Mouse (Mus musculus) embryonic facial prominence, embryonic 13.5 days (tissue): ENCODE data around the gene Ric8a. TPM values are rescaled to one million over a fixed set of nuclear protein-coding genes. Genes with fewer than 3 reads are reported as not detected.

Source experiments
- ATAC-seq: fragments of 200-750 bp; cut with Nextera tagmentation; 2 replicates; pipeline ENCODE4 v1.8.0; 2017; ENCODE audit warnings: low read depth; ENCODE audit not compliant: insufficient number of reproducible peaks, insufficient read depth, low FRiP score, low TSS enrichment
- H3K27ac ChIP-seq: fragments of 300-500 bp; sonication (generic); 2 replicates; pipeline ENCODE4 v1.5.1; 2015; ENCODE audit warnings: moderate library complexity, mild to moderate bottlenecking, inconsistent platforms
- H3K27me3 ChIP-seq: fragments of 300-500 bp; sonication (generic); 2 replicates; pipeline ENCODE4 v1.6.1; 2015; ENCODE audit warnings: mild to moderate bottlenecking, inconsistent platforms
- H3K36me3 ChIP-seq: fragments of 300-500 bp; sonication (generic); 2 replicates; pipeline ENCODE4 v1.6.1; 2015; ENCODE audit warnings: mild to moderate bottlenecking, inconsistent platforms
- H3K4me1 ChIP-seq: fragments of 300-500 bp; sonication (generic); 2 replicates; pipeline ENCODE4 v1.6.1; 2015; ENCODE audit warnings: inconsistent platforms
- H3K4me2 ChIP-seq: fragments of 300-500 bp; sonication (generic); 2 replicates; pipeline ENCODE4 v1.6.1; 2015; ENCODE audit warnings: moderate library complexity, mild to moderate bottlenecking, inconsistent platforms
- H3K4me3 ChIP-seq: fragments of 300-500 bp; sonication (generic); 2 replicates; pipeline ENCODE4 v1.5.1; 2015; ENCODE audit warnings: mild to moderate bottlenecking, inconsistent platforms
- H3K9ac ChIP-seq: fragments of 300-500 bp; sonication (generic); 2 replicates; pipeline ENCODE4 v1.6.1; 2015; ENCODE audit warnings: mild to moderate bottlenecking, inconsistent platforms
- H3K9me3 ChIP-seq: fragments of 300-500 bp; sonication (generic); 2 replicates; pipeline ENCODE4 v1.6.1; 2016; ENCODE audit warnings: inconsistent platforms
- WGBS: fragments of 180-500 bp; shearing (Covaris S2); methylation state at CpG from one replicate; pipeline ENCODE4 v1.1.7; 2015; ENCODE audit warnings: mixed read lengths; 5-methylcytosine and 5-hydroxymethylcytosine counted together
- polyA plus RNA-seq: library from polyadenylated mRNA; unstranded; fragments of >200 nt; fragmentation: Nextera tagmentation; extraction: Ambion mirVana; gene quantifications from 2 replicates; pipeline ENCODE4 v1.2.1, GENCODE M21; 2015

Gene Ric8a
- polyA plus RNA-seq, 1 experiment from 2014 or later, result 72.4 TPM

DNA sequence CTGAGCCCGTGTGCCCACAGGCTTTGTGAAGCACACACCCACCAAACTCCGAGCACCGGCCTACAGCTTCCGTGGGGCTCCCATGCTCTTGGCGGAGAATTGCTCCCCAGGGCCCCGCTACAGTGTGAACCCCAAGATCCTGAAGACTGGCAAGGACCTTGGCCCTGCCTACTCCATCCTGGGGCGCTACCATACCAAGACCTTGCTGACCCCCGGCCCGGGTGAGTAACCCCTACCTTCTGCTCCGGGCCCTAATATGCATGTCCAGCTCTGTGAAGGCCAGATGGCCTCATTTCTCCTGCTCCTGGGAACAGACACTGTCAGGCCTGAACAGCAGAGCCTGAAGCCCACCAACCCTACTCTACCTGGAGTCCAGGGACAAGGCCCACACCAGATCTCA is 8.2 kb upstream of the Ric8a start:
- Histone ChIP-seq H3K4me1 (peaks cover 3% of the 10 kb centered on the region; the same call in 1 of the 2 replicates), H3K9ac (no peak overlapping the region), H3K27ac (no peak overlapping the region), H3K4me3 (no peak overlapping the region), H3K27me3 (peaks cover 9% of the 10 kb centered on the region), H3K36me3 (peaks cover 26% of the 10 kb centered on the region), H3K4me2 (no peak overlapping the region), H3K9me3 (no peaks in the 10 kb centered on the region)
- no peak for ATAC-seq
- WGBS, result 91% methylated on average over 10 of the region's 10 CpGs

GRCm38 (mm10) chr7:140851916-140852315 is 4.8 kb upstream of the Ric8a start:
- Histone ChIP-seq H3K27me3 (no peaks in the 10 kb centered on the region), H3K4me1 (peaks cover 10% of the 10 kb centered on the region), H3K27ac (no peak overlapping the region), H3K9ac (no peak overlapping the region), H3K4me2 (no peak overlapping the region), H3K4me3 (no peak overlapping the region), H3K36me3 (peaks cover 37% of the 10 kb centered on the region), H3K9me3 (no peaks in the 10 kb centered on the region)
- WGBS, result 94% methylated on average over 4 of the region's 4 CpGs
- no peak for ATAC-seq

DNA sequence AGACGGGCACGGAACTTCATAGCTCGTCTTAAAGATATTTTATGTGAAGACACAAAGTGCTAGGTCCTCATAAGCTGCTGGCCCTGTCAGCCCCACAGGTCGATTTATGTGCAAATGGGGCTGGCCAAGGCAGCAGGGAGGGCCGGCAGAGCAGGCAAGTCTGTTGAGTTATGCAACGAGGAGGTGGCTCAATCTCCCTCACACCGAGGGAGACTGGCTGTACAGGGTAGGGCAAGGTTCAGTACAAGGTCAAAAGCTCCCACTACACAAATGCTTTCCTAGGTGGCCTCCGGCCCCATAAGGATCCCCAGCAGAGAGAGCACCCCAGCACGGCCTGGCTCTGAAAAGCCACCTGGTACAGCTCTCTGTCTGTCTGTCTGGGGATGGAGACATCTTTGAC is 3.4 kb upstream of the Ric8a start:
- peaks cover 39% of the 10 kb centered on the region for H3K36me3 ChIP-seq
- no peak overlapping the region for H3K9ac ChIP-seq
- H3K4me3 ChIP-seq, result no peak overlapping the region
- WGBS, result 87% methylated on average over 9 of the region's 9 CpGs
- H3K9me3 ChIP-seq, result no peaks in the 10 kb centered on the region
- no peaks in the 10 kb centered on the region for H3K27me3 ChIP-seq
- H3K4me2 ChIP-seq, result no peak overlapping the region
- no peak overlapping the region for H3K27ac ChIP-seq
- ATAC-seq, result no peak
- H3K4me1 ChIP-seq, result peaks cover 18% of the 10 kb centered on the region

DNA sequence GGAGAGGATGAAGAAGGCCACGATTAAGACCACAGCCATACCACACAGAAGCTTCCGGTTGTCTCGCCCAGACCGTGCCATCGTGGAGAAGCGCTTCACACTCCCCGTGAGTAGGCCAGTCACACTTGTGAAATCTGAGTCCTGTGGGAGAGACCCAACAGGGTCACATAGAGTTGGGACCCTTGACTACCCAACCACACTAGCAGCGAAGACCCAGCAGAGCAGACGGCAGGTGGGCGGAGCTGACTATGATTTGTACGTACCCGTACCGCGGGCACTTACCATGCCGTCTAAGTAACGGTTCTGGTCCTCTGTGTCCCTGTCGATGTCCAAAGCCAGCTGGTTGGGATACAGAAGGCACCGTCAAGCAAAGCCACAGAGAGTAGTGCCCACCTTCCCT is 2.3 kb upstream of the Ric8a start:
- H3K27me3 ChIP-seq, result no peaks in the 10 kb centered on the region
- peak overlapping the region; percentile 83 for H3K4me3 ChIP-seq
- WGBS, result 94% methylated on average over 18 of the region's 18 CpGs
- peaks cover 29% of the 10 kb centered on the region for H3K4me1 ChIP-seq
- peaks cover 50% of the 10 kb centered on the region for H3K36me3 ChIP-seq
- no peak for ATAC-seq
- no peak overlapping the region for H3K27ac ChIP-seq
- 0 out of 2 replicates have a peak overlapping the region, but pooled peaks have one; percentile 95 for H3K9ac ChIP-seq
- H3K4me2 ChIP-seq, result peak overlapping the region; percentile 99
- no peaks in the 10 kb centered on the region for H3K9me3 ChIP-seq

DNA sequence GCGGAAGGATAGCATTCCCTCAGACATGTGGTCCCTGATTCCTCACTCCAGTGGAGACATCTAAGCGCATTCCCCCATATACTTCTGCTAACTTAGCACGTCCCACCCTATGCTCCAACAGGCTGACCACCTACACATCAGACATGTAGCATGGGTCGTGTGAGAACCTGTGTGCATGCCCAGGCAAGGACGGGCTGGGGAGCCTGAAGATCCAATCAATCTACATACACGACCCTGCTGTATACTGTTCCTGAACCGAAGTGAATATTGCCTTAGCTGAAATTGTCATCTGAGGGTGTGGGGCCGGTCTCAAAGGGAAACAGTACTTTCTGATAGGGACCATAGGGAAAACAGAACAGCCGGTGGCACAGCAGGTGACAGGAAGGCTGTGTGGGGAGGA is 1.6 kb upstream of the Ric8a start:
- Histone ChIP-seq H3K9me3 (no peaks in the 10 kb centered on the region), H3K4me3 (peak overlapping the region; percentile 83), H3K4me1 (peaks cover 34% of the 10 kb centered on the region), H3K36me3 (peaks cover 56% of the 10 kb centered on the region), H3K9ac (peak overlapping the region; percentile 95), H3K27me3 (no peaks in the 10 kb centered on the region), H3K27ac (0 out of 2 replicates have a peak overlapping the region, but pooled peaks have one; percentile 90), H3K4me2 (peak overlapping the region; percentile 99)
- 72% methylated on average over 9 of the region's 9 CpGs for WGBS
- ATAC-seq, result no peak

- Histone ChIP-seq H3K9me3 (no peaks in the 10 kb centered on the region), H3K4me1 (peaks cover 36% of the 10 kb centered on the region), H3K4me2 (peak within 1 kb of the TSS; percentile 99), H3K9ac (peak within 1 kb of the TSS; percentile 95), H3K36me3 (peaks cover 64% of the 10 kb centered on the region), H3K27me3 (no peaks in the 10 kb centered on the region), H3K4me3 (peak within 1 kb of the TSS; percentile 83), H3K27ac (peak within 1 kb of the TSS; percentile 90)
- under 1% methylated on average over 51 of the region's 51 CpGs for WGBS
- peak; percentile 66 for ATAC-seq
Measured at GRCm38 (mm10) chr7:140855860-140856784, 635 bp upstream of the Ric8a start, which contains the start of gene Gm45785. Gene Gm45785, minus strand, starts transcription at chr7:140856331.

GRCm38 (mm10) chr7:140857550-140858505 is 1.1 kb downstream of the Ric8a start, which contains the start of gene Bet1l:
Gene Bet1l, minus strand, starts transcription at chr7:140857577.
- Histone ChIP-seq H3K4me2 (peak within 1 kb of the TSS; percentile 99), H3K27me3 (no peaks in the 10 kb centered on the region), H3K4me1 (peaks cover 36% of the 10 kb centered on the region), H3K9ac (peak within 1 kb of the TSS; percentile 95), H3K4me3 (peak within 1 kb of the TSS; percentile 83), H3K9me3 (no peaks in the 10 kb centered on the region), H3K36me3 (peaks cover 64% of the 10 kb centered on the region), H3K27ac (peak within 1 kb of the TSS; percentile 90)
- WGBS, result 36% methylated on average over 40 of the region's 40 CpGs
- ATAC-seq, result no peak

GRCm38 (mm10) chr7:140858746-140859145 is 2.0 kb downstream of the Ric8a start:
- Histone ChIP-seq H3K27ac (no peak overlapping the region), H3K4me1 (peaks cover 36% of the 10 kb centered on the region), H3K9ac (peak overlapping the region; percentile 95), H3K27me3 (no peaks in the 10 kb centered on the region), H3K9me3 (no peaks in the 10 kb centered on the region), H3K4me3 (peak overlapping the region; percentile 83), H3K36me3 (peaks cover 64% of the 10 kb centered on the region), H3K4me2 (peak overlapping the region; percentile 99)
- 92% methylated on average over 8 of the region's 8 CpGs for WGBS
- ATAC-seq, result no peak

DNA sequence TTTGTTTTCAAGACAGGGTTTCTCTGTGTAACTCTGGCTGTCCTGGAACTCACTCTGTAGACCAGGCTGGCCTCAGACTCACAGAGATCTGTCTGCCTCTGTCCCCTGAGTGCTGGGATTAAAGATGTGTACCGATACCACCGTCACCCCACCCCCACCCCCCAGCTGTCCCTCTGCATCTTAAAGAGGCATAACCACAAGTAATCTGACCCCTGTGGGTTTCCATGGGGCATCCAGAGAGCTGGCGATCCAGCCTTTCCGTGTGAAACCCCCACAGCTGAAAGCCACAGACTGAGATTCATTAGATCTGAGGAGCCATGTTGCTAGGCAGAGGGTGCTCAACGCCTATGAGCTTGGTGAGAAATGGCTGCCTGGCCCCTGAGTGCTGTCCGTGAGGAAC is 3.2 kb downstream of the Ric8a start:
- 47% methylated on average over 6 of the region's 6 CpGs for WGBS
- peaks cover 67% of the 10 kb centered on the region for H3K36me3 ChIP-seq
- no peak overlapping the region for H3K4me3 ChIP-seq
- no peak overlapping the region for H3K9ac ChIP-seq
- no peaks in the 10 kb centered on the region for H3K27me3 ChIP-seq
- ATAC-seq, result no peak
- no peaks in the 10 kb centered on the region for H3K9me3 ChIP-seq
- no peak overlapping the region for H3K4me2 ChIP-seq
- H3K4me1 ChIP-seq, result peaks cover 31% of the 10 kb centered on the region
- no peak overlapping the region for H3K27ac ChIP-seq

GRCm38 (mm10) chr7:140860728-140861127 is 4.0 kb downstream of the Ric8a start:
- Histone ChIP-seq H3K9me3 (no peaks in the 10 kb centered on the region), H3K36me3 (peaks cover 69% of the 10 kb centered on the region), H3K9ac (0 out of 2 replicates have a peak overlapping the region, but pooled peaks have one; percentile 6), H3K4me2 (no peak overlapping the region), H3K27ac (no peak overlapping the region), H3K4me3 (no peak overlapping the region), H3K27me3 (no peaks in the 10 kb centered on the region), H3K4me1 (peaks cover 25% of the 10 kb centered on the region)
- ATAC-seq, result no peak
- WGBS, result 87% methylated on average over 5 of the region's 5 CpGs

DNA sequence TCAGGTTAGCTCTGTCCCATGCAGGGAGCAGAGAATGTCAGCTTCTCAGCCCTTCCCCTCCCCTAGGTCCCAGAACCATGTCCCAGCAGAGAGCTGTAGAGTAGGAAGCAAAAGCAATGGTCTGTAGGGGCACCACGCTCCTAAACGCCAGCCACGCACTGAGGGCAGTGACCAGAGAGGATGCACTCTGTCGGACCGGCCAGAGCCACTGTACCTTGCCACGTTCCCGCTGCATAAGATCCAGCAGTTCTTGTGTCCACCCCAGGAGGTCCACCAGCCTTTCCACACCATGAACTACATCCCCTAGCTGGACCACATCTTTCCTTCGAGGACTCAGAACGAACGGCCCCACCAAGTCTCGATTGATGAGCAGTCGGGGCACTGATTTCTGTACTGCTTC is 8.0 kb downstream of the Ric8a start:
- no peak overlapping the region for H3K27ac ChIP-seq
- no peaks in the 10 kb centered on the region for H3K9me3 ChIP-seq
- peaks cover 5% of the 10 kb centered on the region for H3K4me1 ChIP-seq
- H3K27me3 ChIP-seq, result no peaks in the 10 kb centered on the region
- H3K4me3 ChIP-seq, result no peak overlapping the region
- 86% methylated on average over 12 of the region's 12 CpGs for WGBS
- H3K36me3 ChIP-seq, result peaks cover 78% of the 10 kb centered on the region
- no peak overlapping the region for H3K4me2 ChIP-seq
- no peak for ATAC-seq
- H3K9ac ChIP-seq, result no peak overlapping the region
